Mouse (Mus musculus): ENCODE results near the gene Tns1. TPM values are rescaled to one million over a fixed set of nuclear protein-coding genes. Genes with fewer than 3 reads are reported as not detected.

Tns1 gene
- polyA plus RNA-seq, 1 experiment: 6.5 TPM

DNA sequence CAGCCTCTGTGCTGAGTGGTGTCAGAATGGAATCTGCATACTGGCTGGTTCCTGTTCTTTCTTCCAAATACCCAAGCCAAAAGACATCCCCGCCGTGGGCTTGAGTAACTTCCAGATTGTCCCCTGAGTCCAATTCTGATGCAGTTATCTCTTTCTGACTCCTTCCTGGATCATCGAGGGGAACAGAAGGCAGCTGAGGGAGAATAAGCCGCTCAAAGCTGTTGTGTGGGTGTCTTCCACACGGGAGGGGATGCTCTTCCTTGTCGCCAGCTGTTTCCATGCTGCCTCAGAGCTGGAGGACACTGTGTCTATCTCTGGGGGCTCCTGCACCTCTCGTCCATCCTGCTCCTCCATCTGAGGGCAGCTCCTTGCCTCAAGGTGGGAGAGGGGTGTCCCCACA lies 133.0 kb downstream of the Tns1 start:
- H3K27ac ChIP-seq (ENCODE audit: insufficient read depth, low read length): no peak overlapping the region

GRCm38 (mm10) chr1:73990024-73990423 lies 134.2 kb downstream of the Tns1 start:
- H3K36me3 ChIP-seq (ENCODE audit: control insufficient read depth, insufficient read depth, low read length, poor library complexity, severe bottlenecking): no peaks in the 10 kb centered on the region
- no peaks in the 10 kb centered on the region for H3K4me1 ChIP-seq (ENCODE audit: control insufficient read depth, insufficient read depth, low read length)
- H3K9me3 ChIP-seq (replicated peaks; ENCODE audit: control insufficient read depth, insufficient read depth, low read length, poor library complexity, severe bottlenecking): no peaks in the 10 kb centered on the region
- TF ChIP-seq POLR2A (IDR thresholded peaks at IDR 0.05; ENCODE audit: insufficient read depth, low read length) (no peak), EP300 (IDR thresholded peaks at IDR 0.05; ENCODE audit: insufficient read depth, low read depth, low read length) (no peak), CTCF (IDR thresholded peaks at IDR 0.05; ENCODE audit: low read depth, low read length) (no peak)
- no peak overlapping the region for H3K27ac ChIP-seq (ENCODE audit: insufficient read depth, low read length)
- no peak overlapping the region for H3K9ac ChIP-seq (ENCODE audit: low read depth, poor library complexity, severe bottlenecking)
- H3K27me3 ChIP-seq (ENCODE audit: control insufficient read depth, insufficient read depth, low read length, poor library complexity, severe bottlenecking): no peaks in the 10 kb centered on the region
- H3K4me3 ChIP-seq (ENCODE audit: low read depth, low read length): no peak overlapping the region

More for the DNA sequence above, 133.0 kb downstream of the Tns1 start:
- Histone ChIP-seq H3K36me3 (ENCODE audit: control insufficient read depth, insufficient read depth, low read length, poor library complexity, severe bottlenecking) (no peaks in the 10 kb centered on the region), H3K9ac (ENCODE audit: low read depth, poor library complexity, severe bottlenecking) (no peak overlapping the region), H3K4me3 (ENCODE audit: low read depth, low read length) (no peak overlapping the region), H3K9me3 (replicated peaks; ENCODE audit: control insufficient read depth, insufficient read depth, low read length, poor library complexity, severe bottlenecking) (no peaks in the 10 kb centered on the region), H3K4me1 (ENCODE audit: control insufficient read depth, insufficient read depth, low read length) (no peaks in the 10 kb centered on the region), H3K27me3 (ENCODE audit: control insufficient read depth, insufficient read depth, low read length, poor library complexity, severe bottlenecking) (no peaks in the 10 kb centered on the region)
- TF ChIP-seq POLR2A (IDR thresholded peaks at IDR 0.05; ENCODE audit: insufficient read depth, low read length) (no peak), EP300 (IDR thresholded peaks at IDR 0.05; ENCODE audit: insufficient read depth, low read depth, low read length) (no peak), CTCF (IDR thresholded peaks at IDR 0.05; ENCODE audit: low read depth, low read length) (no peak)

GRCm38 (mm10) chr1:73987705-73988201 lies 136.5 kb downstream of the Tns1 start:
- Histone ChIP-seq H3K9me3 (replicated peaks; ENCODE audit: control insufficient read depth, insufficient read depth, low read length, poor library complexity, severe bottlenecking) (no peaks in the 10 kb centered on the region), H3K4me3 (ENCODE audit: low read depth, low read length) (no peak overlapping the region), H3K9ac (ENCODE audit: low read depth, poor library complexity, severe bottlenecking) (no peak overlapping the region), H3K27me3 (ENCODE audit: control insufficient read depth, insufficient read depth, low read length, poor library complexity, severe bottlenecking) (no peaks in the 10 kb centered on the region), H3K36me3 (ENCODE audit: control insufficient read depth, insufficient read depth, low read length, poor library complexity, severe bottlenecking) (no peaks in the 10 kb centered on the region), H3K4me1 (ENCODE audit: control insufficient read depth, insufficient read depth, low read length) (no peaks in the 10 kb centered on the region), H3K27ac (ENCODE audit: insufficient read depth, low read length) (no peak overlapping the region)
- TF ChIP-seq CTCF (IDR thresholded peaks at IDR 0.05; ENCODE audit: low read depth, low read length) (no peak), POLR2A (IDR thresholded peaks at IDR 0.05; ENCODE audit: insufficient read depth, low read length) (no peak), EP300 (IDR thresholded peaks at IDR 0.05; ENCODE audit: insufficient read depth, low read depth, low read length) (no peak)

GRCm38 (mm10) chr1:73986268-73987045 lies 137.8 kb downstream of the Tns1 start:
- TF ChIP-seq CTCF (IDR thresholded peaks at IDR 0.05; ENCODE audit: low read depth, low read length) (no peak), POLR2A (IDR thresholded peaks at IDR 0.05; ENCODE audit: insufficient read depth, low read length) (no peak), EP300 (IDR thresholded peaks at IDR 0.05; ENCODE audit: insufficient read depth, low read depth, low read length) (no peak)
- H3K4me1 ChIP-seq (ENCODE audit: control insufficient read depth, insufficient read depth, low read length): no peaks in the 10 kb centered on the region
- no peaks in the 10 kb centered on the region for H3K36me3 ChIP-seq (ENCODE audit: control insufficient read depth, insufficient read depth, low read length, poor library complexity, severe bottlenecking)
- H3K9me3 ChIP-seq (replicated peaks; ENCODE audit: control insufficient read depth, insufficient read depth, low read length, poor library complexity, severe bottlenecking): no peaks in the 10 kb centered on the region
- H3K27me3 ChIP-seq (ENCODE audit: control insufficient read depth, insufficient read depth, low read length, poor library complexity, severe bottlenecking): no peaks in the 10 kb centered on the region
- H3K9ac ChIP-seq (ENCODE audit: low read depth, poor library complexity, severe bottlenecking): no peak overlapping the region
- H3K27ac ChIP-seq (ENCODE audit: insufficient read depth, low read length): no peak overlapping the region
- no peak overlapping the region for H3K4me3 ChIP-seq (ENCODE audit: low read depth, low read length)

- H3K27me3 ChIP-seq (ENCODE audit: control insufficient read depth, insufficient read depth, low read length, poor library complexity, severe bottlenecking): no peaks in the 10 kb centered on the region
- no peak overlapping the region for H3K27ac ChIP-seq (ENCODE audit: insufficient read depth, low read length)
- H3K9me3 ChIP-seq (replicated peaks; ENCODE audit: control insufficient read depth, insufficient read depth, low read length, poor library complexity, severe bottlenecking): no peaks in the 10 kb centered on the region
- TF ChIP-seq EP300 (IDR thresholded peaks at IDR 0.05; ENCODE audit: insufficient read depth, low read depth, low read length) (no peak), CTCF (IDR thresholded peaks at IDR 0.05; ENCODE audit: low read depth, low read length) (no peak), POLR2A (IDR thresholded peaks at IDR 0.05; ENCODE audit: insufficient read depth, low read length) (no peak)
- no peaks in the 10 kb centered on the region for H3K36me3 ChIP-seq (ENCODE audit: control insufficient read depth, insufficient read depth, low read length, poor library complexity, severe bottlenecking)
- no peak overlapping the region for H3K4me3 ChIP-seq (ENCODE audit: low read depth, low read length)
- H3K9ac ChIP-seq (ENCODE audit: low read depth, poor library complexity, severe bottlenecking): no peak overlapping the region
- H3K4me1 ChIP-seq (ENCODE audit: control insufficient read depth, insufficient read depth, low read length): no peaks in the 10 kb centered on the region
Measured at GRCm38 (mm10) chr1:73985611-73986010, 138.6 kb downstream of the Tns1 start.

DNA sequence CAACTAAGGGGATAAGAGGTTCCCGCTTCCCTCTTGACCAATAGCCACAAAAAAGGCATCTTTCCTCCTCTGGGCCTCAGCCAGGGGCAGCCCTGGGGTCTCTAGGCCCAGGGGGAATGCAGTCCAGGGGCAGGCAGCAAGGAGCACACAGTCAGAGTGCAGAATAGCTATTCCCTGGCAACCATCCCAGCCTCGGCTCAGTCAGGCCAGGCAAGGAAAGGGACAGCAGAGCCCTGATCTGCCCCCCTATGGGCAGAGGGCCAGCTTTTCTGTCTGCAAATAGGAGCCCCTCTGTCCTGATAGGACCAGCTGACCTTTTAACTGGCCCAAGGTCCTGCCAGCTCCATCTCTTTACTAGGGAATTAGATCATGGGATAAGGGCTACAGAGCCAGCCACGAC lies 145.0 kb downstream of the Tns1 start:
- TF ChIP-seq CTCF (IDR thresholded peaks at IDR 0.05; ENCODE audit: low read depth, low read length): no peak
- no peak for TF ChIP-seq EP300 (IDR thresholded peaks at IDR 0.05; ENCODE audit: insufficient read depth, low read depth, low read length)
- TF ChIP-seq POLR2A (IDR thresholded peaks at IDR 0.05; ENCODE audit: insufficient read depth, low read length): no peak
- Histone ChIP-seq H3K9ac (ENCODE audit: low read depth, poor library complexity, severe bottlenecking) (no peak overlapping the region), H3K4me1 (ENCODE audit: control insufficient read depth, insufficient read depth, low read length) (no peaks in the 10 kb centered on the region), H3K27ac (ENCODE audit: insufficient read depth, low read length) (no peak overlapping the region), H3K27me3 (ENCODE audit: control insufficient read depth, insufficient read depth, low read length, poor library complexity, severe bottlenecking) (no peaks in the 10 kb centered on the region), H3K4me3 (ENCODE audit: low read depth, low read length) (no peak overlapping the region), H3K9me3 (replicated peaks; ENCODE audit: control insufficient read depth, insufficient read depth, low read length, poor library complexity, severe bottlenecking) (no peaks in the 10 kb centered on the region), H3K36me3 (ENCODE audit: control insufficient read depth, insufficient read depth, low read length, poor library complexity, severe bottlenecking) (no peaks in the 10 kb centered on the region)

All from ES-Bruce4 (cell line).